Mouse (Mus musculus): Measurements from ENCODE around the gene Olfr648. TPM values are rescaled to one million over a fixed set of nuclear protein-coding genes. Genes with fewer than 3 reads are reported as not detected.

The Olfr648 gene
- 0.04 and 0.09 TPM in 2 replicates for polyA plus RNA-seq (2021; fragmentation: Nextera tagmentation)
- long read RNA-seq, experiment 1 = 0 reads
- long read RNA-seq, experiment 2 = 0 reads

GRCm38 (mm10) chr7:104183292-104183691, at the start of gene Olfr648:
Gene Olfr648, minus strand, starts transcription at chr7:104183392.

GRCm38 (mm10) chr7:104218701-104219569, 35.7 kb upstream of the Olfr648 start, which contains the start of gene Trim6:
Gene Trim6, plus strand, starts transcription at chr7:104218793.

GRCm38 (mm10) chr7:104195885-104196284, 12.7 kb upstream of the Olfr648 start, which contains the start of gene Olfr649:
Gene Olfr649, minus strand, starts transcription at chr7:104195985.

GRCm38 (mm10) chr7:104150456-104150855, 32.7 kb downstream of the Olfr648 start, which contains the start of gene Ubqlnl:
Gene Ubqlnl, minus strand, starts transcription at chr7:104150556.

GRCm38 (mm10) chr7:104143179-104143578, 40.0 kb downstream of the Olfr648 start, which contains the start of gene Ubqln3:
Gene Ubqln3, minus strand, starts transcription at chr7:104143279.

GRCm38 (mm10) chr7:104137305-104137704, 45.9 kb downstream of the Olfr648 start, which contains the start of gene Olfr643:
Gene Olfr643, minus strand, starts transcription at chr7:104137405.

GRCm38 (mm10) chr7:104129726-104130125, 53.5 kb downstream of the Olfr648 start, which contains the start of gene Ubqln5:
Gene Ubqln5, minus strand, starts transcription at chr7:104129826.

Other genes with a start within 250 kb of the Olfr648 start
- gene Olfr632, start 249.0 kb downstream of the Olfr648 start, polyA plus RNA-seq (2021; fragmentation: Nextera tagmentation) = not detected in 2 replicates
- not detected in 2 replicates for gene Olfr633, start 239.0 kb downstream of the Olfr648 start, polyA plus RNA-seq (2021; fragmentation: Nextera tagmentation)
- gene Olfr635, start 212.2 kb downstream of the Olfr648 start, polyA plus RNA-seq (2021; fragmentation: Nextera tagmentation) = 0.01 TPM in 1 of 2 replicates, not detected in the other
- gene Olfr638, start 184.6 kb downstream of the Olfr648 start, polyA plus RNA-seq (2021; fragmentation: Nextera tagmentation) = not detected in 2 replicates
- gene Olfr639, start 166.1 kb downstream of the Olfr648 start, polyA plus RNA-seq (2021; fragmentation: Nextera tagmentation) = 0.01 TPM in 1 of 2 replicates, not detected in the other
- not detected in 2 replicates for gene Olfr640, start 157.8 kb downstream of the Olfr648 start, polyA plus RNA-seq (2021; fragmentation: Nextera tagmentation)
- gene Olfr641, start 147.9 kb downstream of the Olfr648 start, polyA plus RNA-seq (2021; fragmentation: Nextera tagmentation) = not detected in 2 replicates
- not detected in 2 replicates for gene Olfr642, start 130.7 kb downstream of the Olfr648 start, polyA plus RNA-seq (2021; fragmentation: Nextera tagmentation)
- not detected in 2 replicates for gene 4930516K23Rik, start 121.9 kb downstream of the Olfr648 start, polyA plus RNA-seq (2021; fragmentation: Nextera tagmentation)
- not detected in 2 replicates for gene Olfr644, start 111.5 kb downstream of the Olfr648 start, polyA plus RNA-seq (2021; fragmentation: Nextera tagmentation)
- not detected in 2 replicates for gene Olfr645, start 97.9 kb downstream of the Olfr648 start, polyA plus RNA-seq (2021; fragmentation: Nextera tagmentation)
- gene Olfr646, start 78.5 kb downstream of the Olfr648 start, polyA plus RNA-seq (2021; fragmentation: Nextera tagmentation) = not detected in 2 replicates
- gene Ubqln5, start 53.6 kb downstream of the Olfr648 start, polyA plus RNA-seq (2021; fragmentation: Nextera tagmentation) = not detected in 2 replicates
- not detected in 2 replicates for gene Olfr643, start 46.0 kb downstream of the Olfr648 start, polyA plus RNA-seq (2021; fragmentation: Nextera tagmentation)
- not detected in 2 replicates for gene Ubqln3, start 40.1 kb downstream of the Olfr648 start, polyA plus RNA-seq (2021; fragmentation: Nextera tagmentation)
- gene Ubqlnl, start 32.8 kb downstream of the Olfr648 start, polyA plus RNA-seq (2021; fragmentation: Nextera tagmentation) = not detected in 2 replicates
- not detected in 2 replicates for gene Olfm5, start 18.6 kb downstream of the Olfr648 start, polyA plus RNA-seq (2021; fragmentation: Nextera tagmentation)
- not detected in 2 replicates for gene Olfr649, start 12.6 kb upstream of the Olfr648 start, polyA plus RNA-seq (2021; fragmentation: Nextera tagmentation)
- 0.05 and 0.09 TPM in 2 replicates for gene Trim6, start 35.4 kb upstream of the Olfr648 start, polyA plus RNA-seq (2021; fragmentation: Nextera tagmentation)
- gene Trim34a, start 61.1 kb upstream of the Olfr648 start, polyA plus RNA-seq (2021; fragmentation: Nextera tagmentation) = 0.80 and 1.7 TPM in 2 replicates
- gene Trim5, start 104.7 kb upstream of the Olfr648 start, polyA plus RNA-seq (2021; fragmentation: Nextera tagmentation) = 0.19 and 0.23 TPM in 2 replicates
- 1.8 and 3.3 TPM in 2 replicates for gene Trim12a, start 132.1 kb upstream of the Olfr648 start, polyA plus RNA-seq (2021; fragmentation: Nextera tagmentation)
- gene Trim34b, start 146.1 kb upstream of the Olfr648 start, polyA plus RNA-seq (2021; fragmentation: Nextera tagmentation) = not detected in 2 replicates
- 0.67 and 0.77 TPM in 2 replicates for gene Trim12c, start 170.0 kb upstream of the Olfr648 start, polyA plus RNA-seq (2021; fragmentation: Nextera tagmentation)
- gene Trim30b, start 186.5 kb upstream of the Olfr648 start, polyA plus RNA-seq (2021; fragmentation: Nextera tagmentation) = 0.05 TPM in 1 of 2 replicates, not detected in the other
- gene Trim30c, start 217.4 kb upstream of the Olfr648 start, polyA plus RNA-seq (2021; fragmentation: Nextera tagmentation) = not detected in 2 replicates